Mouse (Mus musculus) brain, embryonic 14.5 days (tissue): ENCODE measurements at regions not wholly inside any gene's neighbourhood (a gene's known extent, or its start where the extent isn't known, plus 50 kb on each side); places are given as distances from the start of the nearest gene placed in this dataset.

Experiments
- CTCF ChIP-seq: fragments of 200-500 bp; IDR thresholded peaks from 2 replicates; pipeline ENCODE4 v1.5.1; 2012; ENCODE audit warnings: inconsistent platforms, mild to moderate bottlenecking, moderate library complexity, borderline replicate concordance; ENCODE audit not compliant: insufficient read depth, insufficient read length; ENCODE audit errors: extremely low read depth
- POLR2A ChIP-seq: fragments of 200-500 bp; IDR thresholded peaks from 2 replicates; pipeline ENCODE4 v1.6.1; 2012; ENCODE audit warnings: mild to moderate bottlenecking, inconsistent platforms, borderline replicate concordance; ENCODE audit not compliant: poor library complexity, insufficient read depth, insufficient read length, severe bottlenecking; ENCODE audit errors: extremely low read depth

GRCm38 (mm10) chr14:67541271-67541711 lies 1532.3 kb upstream of the Gulo start:
- TF ChIP-seq CTCF = peak; percentile 23; the same call in 1 of the 2 replicates
- TF ChIP-seq POLR2A = no peak
